Mouse (Mus musculus): ENCODE measurements around the gene Eps8. TPM values are rescaled to one million over a fixed set of nuclear protein-coding genes. Genes with fewer than 3 reads are reported as not detected.
"Not testable (repeated sequence)": the region's sequence is repeated elsewhere in the genome, so short reads cannot be mapped to it uniquely, and the experiment has no call there.

The Eps8 gene
- polyA plus RNA-seq, 1 experiment from 2014 or later, result 209 TPM

GRCm38 (mm10) chr6:137463771-137464170 is 190.9 kb downstream of the Eps8 start:
- Histone ChIP-seq H3K9me3 (ENCODE audit: control insufficient read depth) (no peaks in the 10 kb centered on the region), H3K4me1 (replicated peaks; ENCODE audit: control insufficient read depth, insufficient read depth, low read length) (no peaks in the 10 kb centered on the region), H3K27me3 (replicated peaks; ENCODE audit: control insufficient read depth, insufficient read depth, low read length) (no peaks in the 10 kb centered on the region), H3K4me2 (replicated peaks; ENCODE audit: low read depth) (no peak overlapping the region), H3K36me3 (ENCODE audit: control insufficient read depth, insufficient read depth) (no peaks in the 10 kb centered on the region), H3K4me3 (ENCODE audit: low read depth, low read length) (no peak overlapping the region), H3K27ac (ENCODE audit: low read depth, low read length) (no peak overlapping the region), H3K9ac (ENCODE audit: low read depth, low read length) (no peak overlapping the region)
- no peak for ATAC-seq
- WGBS, result 92% methylated on average over 5 of the region's 5 CpGs
- no peak for TF ChIP-seq CTCF (IDR thresholded peaks at IDR 0.05; ENCODE audit: low read depth)

- Histone ChIP-seq H3K4me1 (replicated peaks; ENCODE audit: control insufficient read depth, insufficient read depth, low read length) (no peaks in the 10 kb centered on the region), H3K36me3 (ENCODE audit: control insufficient read depth, insufficient read depth) (no peaks in the 10 kb centered on the region), H3K4me3 (ENCODE audit: low read depth, low read length) (no peak overlapping the region), H3K9ac (ENCODE audit: low read depth, low read length) (no peak overlapping the region), H3K27me3 (replicated peaks; ENCODE audit: control insufficient read depth, insufficient read depth, low read length) (no peaks in the 10 kb centered on the region), H3K27ac (ENCODE audit: low read depth, low read length) (no peak overlapping the region), H3K4me2 (replicated peaks; ENCODE audit: low read depth) (no peak overlapping the region), H3K9me3 (ENCODE audit: control insufficient read depth) (no peaks in the 10 kb centered on the region)
- no peak for TF ChIP-seq CTCF (IDR thresholded peaks at IDR 0.05; ENCODE audit: low read depth)
- WGBS, result 80% methylated on average over 7 of the region's 7 CpGs
- ATAC-seq, result no peak
Observed at GRCm38 (mm10) chr6:137458136-137458535, 196.5 kb downstream of the Eps8 start.

GRCm38 (mm10) chr6:137457210-137457609 is 197.5 kb downstream of the Eps8 start:
- H3K4me3 ChIP-seq (ENCODE audit: low read depth, low read length), result no peak overlapping the region
- H3K9me3 ChIP-seq (ENCODE audit: control insufficient read depth), result no peaks in the 10 kb centered on the region
- no peak for TF ChIP-seq CTCF (IDR thresholded peaks at IDR 0.05; ENCODE audit: low read depth)
- no peak for ATAC-seq
- H3K27me3 ChIP-seq (replicated peaks; ENCODE audit: control insufficient read depth, insufficient read depth, low read length), result no peaks in the 10 kb centered on the region
- no peak overlapping the region for H3K27ac ChIP-seq (ENCODE audit: low read depth, low read length)
- H3K4me1 ChIP-seq (replicated peaks; ENCODE audit: control insufficient read depth, insufficient read depth, low read length), result no peaks in the 10 kb centered on the region
- H3K4me2 ChIP-seq (replicated peaks; ENCODE audit: low read depth), result no peak overlapping the region
- 34% methylated on average over 7 of the region's 7 CpGs for WGBS
- H3K9ac ChIP-seq (ENCODE audit: low read depth, low read length), result no peak overlapping the region
- no peaks in the 10 kb centered on the region for H3K36me3 ChIP-seq (ENCODE audit: control insufficient read depth, insufficient read depth)

GRCm38 (mm10) chr6:137456064-137456463 is 198.6 kb downstream of the Eps8 start:
- WGBS, result 50% methylated on average over 7 of the region's 7 CpGs
- Histone ChIP-seq H3K27me3 (replicated peaks; ENCODE audit: control insufficient read depth, insufficient read depth, low read length) (no peaks in the 10 kb centered on the region), H3K4me1 (replicated peaks; ENCODE audit: control insufficient read depth, insufficient read depth, low read length) (no peaks in the 10 kb centered on the region), H3K36me3 (ENCODE audit: control insufficient read depth, insufficient read depth) (no peaks in the 10 kb centered on the region), H3K9ac (ENCODE audit: low read depth, low read length) (no peak overlapping the region), H3K27ac (ENCODE audit: low read depth, low read length) (no peak overlapping the region), H3K4me2 (replicated peaks; ENCODE audit: low read depth) (peak overlapping the region; percentile 42), H3K4me3 (ENCODE audit: low read depth, low read length) (no peak overlapping the region), H3K9me3 (ENCODE audit: control insufficient read depth) (no peaks in the 10 kb centered on the region)
- 0 out of 2 replicates have a peak, but pooled peaks have one; percentile 10 for ATAC-seq
- no peak for TF ChIP-seq CTCF (IDR thresholded peaks at IDR 0.05; ENCODE audit: low read depth)

- Histone ChIP-seq H3K9ac (ENCODE audit: low read depth, low read length) (no peak overlapping the region), H3K27ac (ENCODE audit: low read depth, low read length) (no peak overlapping the region), H3K36me3 (ENCODE audit: control insufficient read depth, insufficient read depth) (no peaks in the 10 kb centered on the region), H3K27me3 (replicated peaks; ENCODE audit: control insufficient read depth, insufficient read depth, low read length) (no peaks in the 10 kb centered on the region), H3K4me3 (ENCODE audit: low read depth, low read length) (no peak overlapping the region), H3K4me1 (replicated peaks; ENCODE audit: control insufficient read depth, insufficient read depth, low read length) (no peaks in the 10 kb centered on the region), H3K4me2 (replicated peaks; ENCODE audit: low read depth) (peak overlapping the region; percentile 42), H3K9me3 (ENCODE audit: control insufficient read depth) (no peaks in the 10 kb centered on the region)
- peak; percentile 96 for TF ChIP-seq CTCF (IDR thresholded peaks at IDR 0.05; ENCODE audit: low read depth)
- ATAC-seq, result peak; percentile 67
- 15% methylated on average over 10 of the region's 10 CpGs for WGBS
Observed at GRCm38 (mm10) chr6:137455537-137456041, 199.1 kb downstream of the Eps8 start.

- not testable (repeated sequence) for H3K4me2 ChIP-seq (replicated peaks; ENCODE audit: low read depth)
- 80% methylated on average over 6 of the region's 7 CpGs for whole genome bisulfite sequencing
Observed at GRCm38 (mm10) chr6:137446116-137446515, 208.6 kb downstream of the Eps8 start.

GRCm38 (mm10) chr6:137443089-137443488 is 211.6 kb downstream of the Eps8 start:
- Histone ChIP-seq H3K4me2 (replicated peaks; ENCODE audit: low read depth) (no peak overlapping the region), H3K4me3 (ENCODE audit: low read depth, low read length) (no peak overlapping the region), H3K36me3 (ENCODE audit: control insufficient read depth, insufficient read depth) (no peaks in the 10 kb centered on the region), H3K4me1 (replicated peaks; ENCODE audit: control insufficient read depth, insufficient read depth, low read length) (no peaks in the 10 kb centered on the region), H3K27me3 (replicated peaks; ENCODE audit: control insufficient read depth, insufficient read depth, low read length) (no peaks in the 10 kb centered on the region), H3K9ac (ENCODE audit: low read depth, low read length) (no peak overlapping the region), H3K9me3 (ENCODE audit: control insufficient read depth) (no peaks in the 10 kb centered on the region), H3K27ac (ENCODE audit: low read depth, low read length) (no peak overlapping the region)
- TF ChIP-seq CTCF (IDR thresholded peaks at IDR 0.05; ENCODE audit: low read depth), result no peak
- no peak for ATAC-seq
- WGBS, result 83% methylated on average over 12 of the region's 12 CpGs

More at GRCm38 (mm10) chr6:137446116-137446515, 208.6 kb downstream of the Eps8 start:
- H3K9me3 ChIP-seq (ENCODE audit: control insufficient read depth); ATAC-seq; H3K36me3 ChIP-seq (ENCODE audit: control insufficient read depth, insufficient read depth); H3K27ac ChIP-seq (ENCODE audit: low read depth, low read length); H3K9ac ChIP-seq (ENCODE audit: low read depth, low read length); H3K27me3 ChIP-seq (replicated peaks; ENCODE audit: control insufficient read depth, insufficient read depth, low read length); H3K4me1 ChIP-seq (replicated peaks; ENCODE audit: control insufficient read depth, insufficient read depth, low read length); H3K4me3 ChIP-seq (ENCODE audit: low read depth, low read length): not testable (repeated sequence)

All from intestine, postnatal 0 days (tissue).